Mouse (Mus musculus) cerebellum, postnatal 4 days (tissue): ENCODE measurements at regions not wholly inside any gene's neighbourhood (a gene's known extent, or its start where the extent isn't known, plus 50 kb on each side); places are given as distances from the start of the nearest gene placed in this dataset.
A peak's percentile ranks its signal among the peaks of the same experiment; 100 is the strongest.
"Not testable (repeated sequence)": the region's sequence is repeated elsewhere in the genome, so short reads cannot be mapped to it uniquely, and the experiment has no call there.

Source experiments
- DNase-seq, 2 experiments: peaks; one replicate each; pipeline ENCODE4 v3.0.0; 2022; ENCODE audit warnings: low spot score in 2 of 2, mixed read lengths in 1 of 2

- not testable (repeated sequence) for DNase-seq
Measured at GRCm38 (mm10) chr6:22789731-22790130, 85.6 kb upstream of the Ptprz1 start.

- no peak for DNase-seq
Measured at GRCm38 (mm10) chr6:22791801-22792200, 83.5 kb upstream of the Ptprz1 start.

GRCm38 (mm10) chr6:22792601-22793000 is 82.7 kb upstream of the Ptprz1 start:
- no peak for DNase-seq

- DNase-seq = peak in 1 of 2 experiments; percentile 13
Measured at GRCm38 (mm10) chr6:22794071-22794721, 81.1 kb upstream of the Ptprz1 start.

GRCm38 (mm10) chr6:22794755-22795154 is 80.5 kb upstream of the Ptprz1 start:
- DNase-seq = no peak

- no peak for DNase-seq
Measured at GRCm38 (mm10) chr6:22795291-22795860, 79.9 kb upstream of the Ptprz1 start.

GRCm38 (mm10) chr6:22801908-22802307 is 73.4 kb upstream of the Ptprz1 start:
- DNase-seq = no peak

GRCm38 (mm10) chr6:22802399-22803092 is 72.8 kb upstream of the Ptprz1 start:
- DNase-seq = peak in 1 of 2 experiments; percentile 3

GRCm38 (mm10) chr6:22803886-22804285 is 71.4 kb upstream of the Ptprz1 start:
- no peak for DNase-seq

GRCm38 (mm10) chr6:22825086-22825768 is 50.1 kb upstream of the Ptprz1 start:
- DNase-seq = no peak
